Comparison of ENCODE assay signal across 25 mouse cellular contexts in genomic region chr9:112164677-112165076, GRCm38 (mm10).
"Had no signal": no experiment of that assay in that cellular context is flagged by ENCODE, and none has a peak within 500 bp of the region (broad histone marks: within the 10 kb centered on the region; RNA-seq: fewer than 3 reads in every experiment).

No protein-coding gene starts in this region.

- H3K9ac ChIP-seq: heart, embryonic 12.5 days; hindbrain, embryonic 12.5 days; hindbrain, embryonic 14.5 days; intestine, embryonic 15.5 days; limb, embryonic 12.5 days; liver, embryonic 13.5 days; liver, embryonic 15.5 days had no signal

- H3K27ac ChIP-seq: gastrocnemius, adult 2 months; heart, embryonic 10.5 days; hindbrain, embryonic 12.5 days; hindbrain, embryonic 14.5 days; intestine, embryonic 15.5 days; layer of hippocampus, adult 2 months; limb, embryonic 10.5 days; limb, embryonic 12.5 days; liver, embryonic 13.5 days; liver, embryonic 15.5 days had no signal

- H3K27me3 ChIP-seq: heart, embryonic 12.5 days; hindbrain, embryonic 12.5 days; intestine, embryonic 15.5 days; liver, embryonic 13.5 days; liver, embryonic 15.5 days had no signal

- DNase-seq: gastrocnemius, adult 2 months; gastrocnemius, postnatal 10 days; gastrocnemius, postnatal 25 days; heart, adult 18-20 months; heart, postnatal 10 days; kidney, adult 18-20 months; kidney, adult 8-10 months; kidney, postnatal 10 days; kidney, postnatal 25 days; kidney, postnatal 4 days; liver; liver, embryonic 13.5 days had no signal

- H3K4me1 ChIP-seq: heart, embryonic 10.5 days; heart, embryonic 12.5 days; hindbrain, embryonic 12.5 days; intestine, embryonic 15.5 days; limb, embryonic 10.5 days; limb, embryonic 12.5 days; liver, embryonic 13.5 days; liver, embryonic 15.5 days had no signal

- H3K36me3 ChIP-seq: heart, embryonic 10.5 days; heart, embryonic 12.5 days; hindbrain, embryonic 12.5 days; intestine, embryonic 15.5 days; limb, embryonic 10.5 days; limb, embryonic 12.5 days; liver, embryonic 13.5 days; liver, embryonic 15.5 days had no signal

- H3K4me2 ChIP-seq: heart, embryonic 12.5 days; hindbrain, embryonic 12.5 days; hindbrain, embryonic 14.5 days; intestine, embryonic 15.5 days; limb, embryonic 12.5 days; liver, embryonic 11.5 days; liver, embryonic 13.5 days; liver, embryonic 15.5 days had no signal

- H3K4me3 ChIP-seq: gastrocnemius, adult 2 months; heart, embryonic 10.5 days; heart, embryonic 12.5 days; hindbrain, embryonic 12.5 days; intestine, embryonic 15.5 days; layer of hippocampus, adult 2 months; limb, embryonic 10.5 days; limb, embryonic 12.5 days; liver, embryonic 13.5 days; liver, embryonic 15.5 days had no signal

- ATAC-seq: hindbrain, embryonic 16.5 days; inflammation-experienced regulatory T-cells, adult 6 months; intestine, embryonic 15.5 days; intestine, postnatal 0 days had no signal

- H3K9me3 ChIP-seq: heart, embryonic 10.5 days; heart, embryonic 12.5 days; hindbrain, embryonic 12.5 days; intestine, embryonic 15.5 days; limb, embryonic 10.5 days; limb, embryonic 12.5 days; liver, embryonic 13.5 days; liver, embryonic 15.5 days had no signal
